Mouse (Mus musculus): ENCODE measurements at regions not wholly inside any gene's neighbourhood (a gene's known extent, or its start where the extent isn't known, plus 50 kb on each side); places are given as distances from the start of the nearest gene placed in this dataset.

DNA sequence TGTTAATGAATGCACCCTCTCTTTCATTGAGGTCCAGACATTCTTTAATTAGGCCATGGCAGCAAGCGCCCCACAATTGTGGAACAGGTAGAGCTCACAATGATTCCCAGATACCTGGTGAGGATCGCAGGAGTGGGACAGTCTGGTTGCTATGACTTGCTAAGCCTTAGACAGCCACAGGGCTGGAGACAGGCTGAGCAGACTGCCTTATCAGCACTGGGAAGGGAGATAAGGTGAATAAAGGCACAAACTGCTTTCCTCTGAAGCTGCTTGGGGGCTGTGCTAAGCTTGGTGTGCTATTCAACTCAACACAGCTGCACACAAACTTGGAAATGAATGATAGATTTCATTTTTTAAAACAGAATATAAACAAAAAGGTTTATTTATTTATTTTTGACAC lies 159.8 kb upstream of the Masp1 start:
- DNase-seq (ENCODE audit: low read depth, low spot score), result no peak

DNA sequence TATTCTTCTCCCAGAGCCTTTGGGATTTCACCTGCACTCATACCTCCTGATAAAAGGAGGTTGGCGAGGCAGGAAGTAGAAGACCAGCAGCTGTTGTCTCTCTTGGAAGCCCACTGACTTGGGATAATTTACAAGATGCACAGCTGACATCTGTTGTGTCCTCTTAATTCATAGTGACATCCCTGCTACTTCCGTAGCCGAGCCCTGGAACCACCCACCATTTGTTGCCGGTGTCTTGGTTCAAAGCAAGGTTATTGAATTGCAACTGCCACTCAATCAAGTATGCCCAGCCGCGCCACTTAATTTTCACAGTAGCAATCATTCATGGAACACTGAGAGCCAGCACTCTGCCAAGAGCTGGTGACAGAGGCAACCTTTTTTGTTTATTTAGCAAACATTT lies 151.8 kb upstream of the Masp1 start:
- no peak for DNase-seq (ENCODE audit: low read depth, low spot score)

DNA sequence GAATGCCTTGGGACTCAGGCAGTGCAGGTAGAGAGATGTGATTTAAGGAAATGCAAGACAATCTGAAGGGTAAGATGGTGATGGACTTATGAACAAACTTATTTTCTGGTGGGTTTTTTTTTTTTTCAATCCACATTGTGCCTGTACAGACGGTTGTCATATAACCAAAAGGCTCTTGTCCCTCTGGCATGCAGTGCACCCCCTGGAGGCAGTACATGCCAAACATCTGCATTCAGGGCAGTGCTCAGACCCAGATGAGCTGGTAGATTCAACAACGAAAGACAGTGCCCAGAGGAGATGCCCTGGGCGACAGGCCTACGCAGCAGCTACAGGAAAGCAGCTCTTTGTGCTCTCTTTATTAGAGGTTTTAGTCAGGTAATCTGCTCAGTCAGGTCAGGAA lies 149.5 kb upstream of the Masp1 start:
- DNase-seq (ENCODE audit: low read depth, low spot score), result no peak

DNA sequence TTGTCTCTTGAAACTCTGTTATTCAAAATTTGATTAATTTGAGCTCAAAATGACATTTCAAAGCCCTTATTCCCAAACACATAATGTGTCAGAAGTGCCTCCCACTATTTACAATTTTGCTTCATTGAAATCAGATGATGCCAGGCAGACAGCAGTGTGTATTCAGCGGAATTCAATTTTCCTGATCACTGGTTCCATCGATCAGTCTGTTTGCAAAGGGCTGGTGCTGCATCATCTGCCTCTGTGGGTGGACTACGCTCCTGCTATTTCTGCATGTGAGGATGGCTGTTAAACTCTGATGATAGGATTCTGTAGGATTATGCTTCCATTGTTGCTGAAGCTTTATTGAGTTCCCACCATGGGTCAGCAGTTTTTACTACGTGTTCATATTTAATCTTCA lies 149.0 kb upstream of the Masp1 start:
- no peak for DNase-seq (ENCODE audit: low read depth, low spot score)

Data from forelimb bud, embryonic 11.5 days (tissue).